Mouse (Mus musculus): ENCODE measurements at regions not wholly inside any gene's neighbourhood (a gene's known extent, or its start where the extent isn't known, plus 50 kb on each side); places are given as distances from the start of the nearest gene placed in this dataset.

GRCm38 (mm10) chr17:43200832-43201231 is 69.3 kb upstream of the Adgrf1 start:
- TF ChIP-seq GATA4 (IDR thresholded peaks at IDR 0.05; ENCODE audit: insufficient replicate concordance, low read length), result no peak

- no peak for TF ChIP-seq GATA4 (IDR thresholded peaks at IDR 0.05; ENCODE audit: insufficient replicate concordance, low read length)
These were observed 63.2 kb upstream of the Adgrf1 start for GRCm38 (mm10) chr17:43206701-43207470.

- no peak for TF ChIP-seq GATA4 (IDR thresholded peaks at IDR 0.05; ENCODE audit: insufficient replicate concordance, low read length)
These were observed 60.4 kb upstream of the Adgrf1 start for GRCm38 (mm10) chr17:43209727-43210126.

GRCm38 (mm10) chr17:43214038-43214437 is 56.1 kb upstream of the Adgrf1 start:
- no peak for TF ChIP-seq GATA4 (IDR thresholded peaks at IDR 0.05; ENCODE audit: insufficient replicate concordance, low read length)

- no peak for TF ChIP-seq GATA4 (IDR thresholded peaks at IDR 0.05; ENCODE audit: insufficient replicate concordance, low read length)
These were observed 50.5 kb upstream of the Adgrf1 start for GRCm38 (mm10) chr17:43219636-43220035.

Data from liver, adult (tissue).